Mouse (Mus musculus) hindbrain, embryonic 11.5 days (tissue): ENCODE measurements around the gene Hoxb3. TPM values are rescaled to one million over a fixed set of nuclear protein-coding genes. Genes with fewer than 3 reads are reported as not detected.
A peak's percentile ranks its signal among the peaks of the same experiment; 100 is the strongest.

Experiments
- ATAC-seq: fragments of 200-750 bp; cut with Nextera tagmentation; 2 replicates; pipeline ENCODE4 v1.8.0; 2017; ENCODE audit warnings: mild to moderate bottlenecking, moderate TSS enrichment, moderate library complexity; ENCODE audit not compliant: low FRiP score
- DNase-seq: peaks from one replicate; pipeline ENCODE4 v3.0.0-alpha.2; 2015; ENCODE audit warnings: low spot score
- H3K27ac ChIP-seq: fragments of 300-500 bp; sonication (generic); 2 replicates; pipeline ENCODE4 v1.5.1; 2014; ENCODE audit warnings: mild to moderate bottlenecking, low read depth, low read length
- H3K27me3 ChIP-seq: fragments of 300-500 bp; sonication (generic); 2 replicates; pipeline ENCODE4 v1.6.1; 2014; ENCODE audit warnings: mild to moderate bottlenecking, low read length, moderate library complexity, mixed read lengths; ENCODE audit not compliant: control insufficient read depth, insufficient read depth
- H3K36me3 ChIP-seq: fragments of 300-500 bp; sonication (generic); 2 replicates; pipeline ENCODE4 v1.6.1; 2014; ENCODE audit warnings: mild to moderate bottlenecking, low read length, moderate library complexity, mixed read lengths; ENCODE audit not compliant: control insufficient read depth, insufficient read depth
- H3K4me1 ChIP-seq: fragments of 300-500 bp; sonication (generic); replicated peaks from 2 replicates; pipeline ENCODE4 v1.6.1; 2014; ENCODE audit warnings: low read length, mixed read lengths; ENCODE audit not compliant: control insufficient read depth, insufficient read depth
- H3K4me2 ChIP-seq: fragments of 300-500 bp; sonication (generic); replicated peaks from 2 replicates; pipeline ENCODE4 v1.6.1; 2014; ENCODE audit warnings: mild to moderate bottlenecking, low read depth, low read length
- H3K4me3 ChIP-seq: fragments of 300-500 bp; sonication (generic); 2 replicates; pipeline ENCODE4 v1.5.1; 2014; ENCODE audit warnings: low read depth, low read length
- H3K9ac ChIP-seq: fragments of 300-500 bp; sonication (generic); 2 replicates; pipeline ENCODE4 v1.6.1; 2014; ENCODE audit warnings: low read depth, low read length
- H3K9me3 ChIP-seq: fragments of 300-500 bp; sonication (generic); 2 replicates; pipeline ENCODE4 v1.6.1; 2016; ENCODE audit warnings: low read length; ENCODE audit not compliant: control insufficient read depth
- WGBS: fragments of 180-500 bp; shearing (Covaris S2); extraction: QIAGEN DNeasy Blood & Tissue Kit; methylation state at CpG from one replicate; pipeline ENCODE4 v1.1.7; 2014; 5-methylcytosine and 5-hydroxymethylcytosine counted together
- polyA plus RNA-seq: library from polyadenylated mRNA; unstranded; fragments of >200 nt; fragmentation: Nextera tagmentation; extraction: Ambion mirVana; gene quantifications from 2 replicates; pipeline ENCODE4 v1.2.1, GENCODE M21; 2014

Hoxb3 gene
- polyA plus RNA-seq, 1 experiment from 2014 or later = 13.1 TPM

DNA sequence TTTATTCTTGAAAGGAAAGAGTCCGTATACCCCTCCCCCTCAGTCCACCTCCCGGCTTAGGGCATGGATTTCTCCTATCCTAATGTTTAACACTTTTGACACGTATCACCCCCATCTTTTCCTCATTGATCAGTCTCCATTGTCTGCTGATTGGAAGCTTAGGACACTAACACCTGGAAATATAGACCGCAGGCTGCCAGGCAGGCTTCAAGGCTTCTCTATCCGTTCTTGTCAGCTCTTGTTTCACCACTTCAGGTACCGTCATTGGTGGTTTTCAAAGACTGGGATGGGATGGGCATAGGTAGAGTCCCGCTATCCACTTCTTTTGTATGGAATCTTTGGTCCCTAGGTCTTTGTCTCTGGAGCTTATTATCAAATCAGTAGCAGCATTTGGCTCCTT, 4.0 kb downstream of the Hoxb3 start:
- H3K27me3 ChIP-seq = peaks cover 80% of the 10 kb centered on the region
- peak overlapping the region; percentile 98 for H3K27ac ChIP-seq
- H3K4me2 ChIP-seq = peak overlapping the region; percentile 79
- peak overlapping the region; percentile 56 for H3K4me3 ChIP-seq
- 2% methylated on average over 7 of the region's 7 CpGs for WGBS
- DNase-seq = peak; percentile 52
- no peaks in the 10 kb centered on the region; the same call in 1 of the 2 replicates for H3K4me1 ChIP-seq
- H3K9ac ChIP-seq = peak overlapping the region; percentile 95
- H3K36me3 ChIP-seq = no peaks in the 10 kb centered on the region
- no peaks in the 10 kb centered on the region for H3K9me3 ChIP-seq
- ATAC-seq = no peak

DNA sequence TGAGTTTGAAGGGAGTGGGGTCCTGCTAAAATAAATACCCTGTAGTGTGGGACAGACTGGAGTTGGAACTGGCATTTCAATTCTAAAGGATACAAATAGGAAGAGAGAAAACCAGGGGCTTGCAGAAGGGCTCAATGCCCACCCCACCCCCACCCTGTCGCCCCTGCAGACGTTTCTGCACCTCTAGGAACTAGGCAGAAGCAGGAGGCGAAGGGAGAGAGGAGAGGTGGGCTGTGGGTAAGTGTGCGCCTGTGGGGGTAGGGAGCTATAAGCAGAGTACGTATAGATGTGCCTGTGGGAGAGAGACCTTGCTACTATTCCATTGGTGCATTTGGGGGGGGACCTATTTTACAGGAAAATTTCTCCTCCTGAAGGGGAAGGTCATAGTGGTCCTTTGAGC, 4.6 kb downstream of the Hoxb3 start:
- no peaks in the 10 kb centered on the region for H3K9me3 ChIP-seq
- H3K27me3 ChIP-seq = peaks cover 82% of the 10 kb centered on the region
- WGBS = 0% methylated on average over 5 of the region's 5 CpGs
- H3K9ac ChIP-seq = peak overlapping the region; percentile 95
- ATAC-seq = no peak
- DNase-seq = peak; percentile 53
- H3K36me3 ChIP-seq = no peaks in the 10 kb centered on the region
- H3K4me1 ChIP-seq = no peaks in the 10 kb centered on the region; the same call in 1 of the 2 replicates
- H3K4me2 ChIP-seq = peak overlapping the region; percentile 79
- H3K4me3 ChIP-seq = peak overlapping the region; percentile 56
- peak overlapping the region; percentile 98 for H3K27ac ChIP-seq

- Histone ChIP-seq H3K27me3 (peaks cover 87% of the 10 kb centered on the region), H3K9me3 (no peaks in the 10 kb centered on the region), H3K36me3 (no peaks in the 10 kb centered on the region), H3K9ac (peak overlapping the region; percentile 95), H3K4me1 (no peaks in the 10 kb centered on the region; the same call in 1 of the 2 replicates), H3K27ac (peak overlapping the region; percentile 98), H3K4me3 (peak overlapping the region; percentile 56), H3K4me2 (peak overlapping the region; percentile 79)
- DNase-seq = no peak
- no peak for ATAC-seq
- 7% methylated on average over 8 of the region's 8 CpGs for WGBS
These were observed 5.5 kb downstream of the Hoxb3 start for GRCm38 (mm10) chr11:96328605-96329004.

DNA sequence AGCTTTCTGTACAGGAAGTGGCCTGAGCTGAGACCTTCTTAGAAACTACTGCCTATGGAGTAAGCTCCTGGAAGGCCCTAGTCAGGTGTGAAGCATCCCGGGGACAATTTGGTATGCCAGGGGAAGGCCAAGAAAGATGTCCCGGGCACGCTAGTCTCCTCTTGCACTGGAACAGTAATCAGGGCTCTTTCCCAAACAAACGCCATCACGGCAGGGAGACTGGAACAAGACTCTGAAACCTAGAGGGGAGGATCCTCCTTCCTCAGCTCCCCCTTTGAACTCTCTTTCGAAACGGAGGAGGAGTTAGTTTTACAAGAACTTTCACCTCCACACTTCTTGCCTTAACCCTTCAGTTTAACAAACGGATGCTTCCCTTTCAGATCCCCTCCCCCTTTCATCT, 9.0 kb downstream of the Hoxb3 start:
- DNase-seq (peak; percentile 64), ATAC-seq (no peak)
- Histone ChIP-seq H3K4me2 (peak overlapping the region; percentile 79), H3K9ac (peak overlapping the region; percentile 96), H3K36me3 (no peaks in the 10 kb centered on the region), H3K9me3 (no peaks in the 10 kb centered on the region), H3K4me3 (peak overlapping the region; percentile 56), H3K27me3 (peaks cover 89% of the 10 kb centered on the region), H3K27ac (peak overlapping the region; percentile 98), H3K4me1 (no peaks in the 10 kb centered on the region; the same call in 1 of the 2 replicates)
- 2% methylated on average over 8 of the region's 8 CpGs for WGBS

GRCm38 (mm10) chr11:96332618-96333032, 9.5 kb downstream of the Hoxb3 start:
- no peaks in the 10 kb centered on the region for H3K9me3 ChIP-seq
- DNase-seq (peak; percentile 57), ATAC-seq (no peak)
- peaks cover 87% of the 10 kb centered on the region for H3K27me3 ChIP-seq
- peak overlapping the region; percentile 56 for H3K4me3 ChIP-seq
- 2% methylated on average over 35 of the region's 35 CpGs for WGBS
- peak overlapping the region; percentile 96 for H3K9ac ChIP-seq
- peak overlapping the region; percentile 98 for H3K27ac ChIP-seq
- H3K4me1 ChIP-seq = no peaks in the 10 kb centered on the region; the same call in 1 of the 2 replicates
- no peaks in the 10 kb centered on the region for H3K36me3 ChIP-seq
- peak overlapping the region; percentile 79 for H3K4me2 ChIP-seq

DNA sequence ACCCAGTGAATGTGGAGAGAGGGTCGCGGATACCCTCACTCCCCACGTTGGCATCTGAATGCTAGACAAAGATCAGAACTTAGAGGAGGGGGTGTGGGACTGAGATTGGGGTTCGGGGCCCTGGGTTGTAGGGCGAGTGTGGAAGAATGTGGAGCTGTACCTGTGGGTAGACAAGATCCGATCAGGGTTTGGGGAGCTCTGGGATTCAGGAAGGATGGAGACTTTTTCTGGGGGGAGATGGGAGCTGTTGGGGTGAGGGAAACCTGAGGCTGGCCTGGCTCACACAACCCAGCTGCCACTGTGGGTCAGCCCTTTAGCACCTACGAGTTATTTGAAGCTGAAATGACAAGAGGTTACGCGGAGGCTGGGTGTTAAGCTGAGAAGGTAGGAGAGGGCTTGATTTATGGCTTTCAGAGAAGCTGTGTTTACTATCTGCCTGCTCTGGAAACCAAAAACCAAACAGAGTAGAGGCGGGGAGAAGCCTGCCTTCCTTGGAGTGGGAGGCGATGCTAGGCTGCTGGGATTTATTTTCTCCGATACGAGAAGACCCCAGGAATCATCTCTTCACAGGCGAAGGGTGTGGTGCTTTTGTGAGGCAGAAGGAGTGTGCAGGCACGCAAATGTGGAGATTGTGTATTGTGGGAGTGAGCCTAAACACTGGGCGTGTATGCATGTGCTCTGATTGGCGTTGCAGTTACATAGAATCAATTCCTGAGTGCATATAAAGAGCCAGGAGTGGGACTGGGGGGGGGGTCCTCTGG, 10.3 kb downstream of the Hoxb3 start:
- no peaks in the 10 kb centered on the region for H3K9me3 ChIP-seq
- peak overlapping the region; percentile 98 for H3K27ac ChIP-seq
- H3K9ac ChIP-seq = peak overlapping the region; percentile 96
- no peaks in the 10 kb centered on the region; the same call in 1 of the 2 replicates for H3K4me1 ChIP-seq
- peak; percentile 54 for DNase-seq
- H3K27me3 ChIP-seq = peaks cover 90% of the 10 kb centered on the region
- peak overlapping the region; percentile 79 for H3K4me2 ChIP-seq
- no peak for ATAC-seq
- no peaks in the 10 kb centered on the region for H3K36me3 ChIP-seq
- 1% methylated on average over 17 of the region's 17 CpGs for WGBS
- peak overlapping the region; percentile 56 for H3K4me3 ChIP-seq

GRCm38 (mm10) chr11:96334002-96334364, 10.9 kb downstream of the Hoxb3 start:
- peak overlapping the region; percentile 96 for H3K9ac ChIP-seq
- peak overlapping the region; percentile 79 for H3K4me2 ChIP-seq
- 0% methylated on average over 2 of the region's 2 CpGs for WGBS
- H3K36me3 ChIP-seq = no peaks in the 10 kb centered on the region
- no peaks in the 10 kb centered on the region; the same call in 1 of the 2 replicates for H3K4me1 ChIP-seq
- H3K27me3 ChIP-seq = peaks cover 90% of the 10 kb centered on the region
- H3K9me3 ChIP-seq = no peaks in the 10 kb centered on the region
- H3K4me3 ChIP-seq = peak overlapping the region; percentile 56
- H3K27ac ChIP-seq = peak overlapping the region; percentile 98
- DNase-seq (no peak), ATAC-seq (no peak)

- DNase-seq (no peak), ATAC-seq (no peak)
- peak overlapping the region; percentile 79 for H3K4me2 ChIP-seq
- H3K9me3 ChIP-seq = no peaks in the 10 kb centered on the region
- H3K4me3 ChIP-seq = peak overlapping the region; percentile 56
- peak overlapping the region; percentile 96 for H3K9ac ChIP-seq
- H3K36me3 ChIP-seq = no peaks in the 10 kb centered on the region
- H3K4me1 ChIP-seq = no peaks in the 10 kb centered on the region; the same call in none of the 2 replicates
- 8% methylated on average over 3 of the region's 3 CpGs for WGBS
- peak overlapping the region; percentile 98 for H3K27ac ChIP-seq
- H3K27me3 ChIP-seq = peaks cover 90% of the 10 kb centered on the region
These were observed 11.9 kb downstream of the Hoxb3 start for GRCm38 (mm10) chr11:96334998-96335397.

DNA sequence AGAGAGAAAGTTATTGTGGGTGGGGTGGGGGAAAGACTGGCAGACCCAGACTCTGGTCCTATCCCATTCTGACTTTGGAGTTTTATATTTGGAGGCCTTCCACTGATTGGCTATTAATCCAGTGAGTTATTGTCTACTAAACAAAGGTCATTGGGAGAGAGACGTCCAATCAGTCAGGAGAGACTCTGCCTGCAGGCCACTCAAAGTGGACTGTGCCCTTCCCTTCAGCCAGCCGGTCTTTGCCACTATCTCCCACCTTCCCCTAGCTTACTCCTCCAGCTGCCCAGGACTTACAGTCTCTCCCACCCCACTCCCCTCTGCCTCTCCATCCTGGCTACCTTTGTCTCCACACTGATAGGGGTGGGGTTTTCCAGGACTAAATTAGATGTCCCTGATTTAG, 13.5 kb downstream of the Hoxb3 start:
- DNase-seq (no peak), ATAC-seq (peak; percentile 17; the same call in 1 of the 2 replicates)
- Histone ChIP-seq H3K9me3 (no peaks in the 10 kb centered on the region), H3K4me2 (peak overlapping the region; percentile 79), H3K4me3 (peak overlapping the region; percentile 56), H3K4me1 (no peaks in the 10 kb centered on the region; the same call in 1 of the 2 replicates), H3K9ac (peak overlapping the region; percentile 75), H3K27ac (peak overlapping the region; percentile 98), H3K27me3 (peaks cover 81% of the 10 kb centered on the region), H3K36me3 (no peaks in the 10 kb centered on the region)
- WGBS = 4% methylated on average over 2 of the region's 2 CpGs
